Mouse (Mus musculus): ENCODE data around the gene Cfap43. TPM values are rescaled to one million over a fixed set of nuclear protein-coding genes. Genes with fewer than 3 reads are reported as not detected.

Cfap43 gene
- total RNA-seq, 2 experiments from 2014 or later, result not detected

GRCm38 (mm10) chr19:47914191-47914590 is 4.9 kb downstream of the Cfap43 start:
- no peak for DNase-seq

- no peak for DNase-seq
Measured at GRCm38 (mm10) chr19:47913344-47913743, 5.7 kb downstream of the Cfap43 start.

- DNase-seq, result no peak
Measured at GRCm38 (mm10) chr19:47910751-47911150, 8.3 kb downstream of the Cfap43 start.

GRCm38 (mm10) chr19:47910117-47910618 is 8.9 kb downstream of the Cfap43 start:
- DNase-seq, result no peak

- DNase-seq, result peak; percentile 52
Measured at GRCm38 (mm10) chr19:47909387-47910116, 9.5 kb downstream of the Cfap43 start.

- no peak for DNase-seq
Measured at GRCm38 (mm10) chr19:47908961-47909371, 10.1 kb downstream of the Cfap43 start.

- no peak for DNase-seq
Measured at GRCm38 (mm10) chr19:47907596-47907995, 11.5 kb downstream of the Cfap43 start.

- no peak for DNase-seq
Measured at GRCm38 (mm10) chr19:47905603-47906002, 13.5 kb downstream of the Cfap43 start.

- no peak for DNase-seq
Measured at GRCm38 (mm10) chr19:47905081-47905480, 14.0 kb downstream of the Cfap43 start.

GRCm38 (mm10) chr19:47903679-47904078 is 15.4 kb downstream of the Cfap43 start:
- DNase-seq, result no peak

- DNase-seq, result peak; percentile 40
Measured at GRCm38 (mm10) chr19:47902316-47903201, 16.5 kb downstream of the Cfap43 start.

GRCm38 (mm10) chr19:47900558-47900957 is 18.5 kb downstream of the Cfap43 start:
- no peak for DNase-seq

- DNase-seq, result no peak
Measured at GRCm38 (mm10) chr19:47900012-47900411, 19.1 kb downstream of the Cfap43 start.

- no peak for DNase-seq
Measured at GRCm38 (mm10) chr19:47898472-47899079, 20.5 kb downstream of the Cfap43 start.

- no peak for DNase-seq
Measured at GRCm38 (mm10) chr19:47893092-47893491, 26.0 kb downstream of the Cfap43 start.

- DNase-seq, result peak; percentile 41
Measured at GRCm38 (mm10) chr19:47891562-47892312, 27.4 kb downstream of the Cfap43 start.

- DNase-seq, result no peak
Measured at GRCm38 (mm10) chr19:47890489-47891130, 28.5 kb downstream of the Cfap43 start.

GRCm38 (mm10) chr19:47888037-47888436 is 31.1 kb downstream of the Cfap43 start:
- no peak for DNase-seq

- DNase-seq, result no peak
Measured at GRCm38 (mm10) chr19:47887417-47887816, 31.7 kb downstream of the Cfap43 start.

GRCm38 (mm10) chr19:47886617-47887016 is 32.5 kb downstream of the Cfap43 start:
- DNase-seq, result peak; percentile 55

- no peak for DNase-seq
Measured at GRCm38 (mm10) chr19:47885886-47886285, 33.2 kb downstream of the Cfap43 start.

Data from adrenal gland, postnatal 10 days (tissue).